Mouse (Mus musculus) MEL (cell line): ENCODE data around the gene Ifitm10. TPM values are rescaled to one million over a fixed set of nuclear protein-coding genes. Genes with fewer than 3 reads are reported as not detected.

Experiments used
- DNase-seq: peaks from one replicate; pipeline ENCODE4 v3.0.0; 2011; ENCODE audit warnings: low read depth, low spot score
- H3K27ac ChIP-seq: 2 replicates; pipeline ENCODE4 v1.5.1; 2012; ENCODE audit warnings: low read depth, mild to moderate bottlenecking, control low read depth, low read length, moderate library complexity; ENCODE audit not compliant: control insufficient read depth
- H3K27me3 ChIP-seq, 2 experiments: fragments of 150-350 bp in 1 of 2; sonication (generic) in 1 of 2; 2 replicates each; pipeline ENCODE4 v1.6.1; 2012; ENCODE audit warnings: low read length in 2 of 2, mild to moderate bottlenecking in 2 of 2, improper control_type of control experiment in 1 of 2, moderate library complexity in 1 of 2; ENCODE audit not compliant: insufficient read depth in 2 of 2, control insufficient read depth in 1 of 2
- H3K36me3 ChIP-seq, 2 experiments: 2 replicates each; pipeline ENCODE4 v1.6.1; 2012 to 2014; ENCODE audit warnings: low read length in 2 of 2, improper control_type of control experiment in 1 of 2, inconsistent platforms in 1 of 2, mild to moderate bottlenecking in 1 of 2; ENCODE audit not compliant: insufficient read depth in 2 of 2, control insufficient read depth in 1 of 2
- H3K4me1 ChIP-seq, 2 experiments: fragments of 150-350 bp in 1 of 2; sonication (generic) in 1 of 2; 2 replicates each; pipeline ENCODE4 v1.6.1; 2012; ENCODE audit warnings: low read length in 2 of 2, improper control_type of control experiment in 1 of 2, mild to moderate bottlenecking in 1 of 2; ENCODE audit not compliant: insufficient read depth in 2 of 2, control insufficient read depth in 1 of 2
- H3K4me3 ChIP-seq, 2 experiments: fragments of 150-350 bp in 1 of 2; sonication (generic) in 1 of 2; 2 replicates each; pipeline ENCODE4 v1.5.1; 2012; ENCODE audit warnings: low read depth in 2 of 2, low read length in 2 of 2, mild to moderate bottlenecking in 2 of 2, moderate library complexity in 2 of 2, control low read depth in 1 of 2, improper control_type of control experiment in 1 of 2; ENCODE audit not compliant: control insufficient read depth in 1 of 2, insufficient read depth in 1 of 2
- H3K79me2 ChIP-seq: 2 replicates; pipeline ENCODE4 v1.6.1; 2012; ENCODE audit warnings: mild to moderate bottlenecking, low read length, moderate library complexity; ENCODE audit not compliant: control insufficient read depth, poor library complexity, insufficient read depth
- H3K9ac ChIP-seq: 2 replicates; pipeline ENCODE4 v1.6.1; 2012; ENCODE audit warnings: low read depth, mild to moderate bottlenecking, control low read depth, low read length, moderate library complexity; ENCODE audit not compliant: control insufficient read depth, poor library complexity, severe bottlenecking
- H3K9me3 ChIP-seq: fragments of 150-350 bp; sonication (generic); replicated peaks from 2 replicates; pipeline ENCODE4 v1.6.1; 2012; ENCODE audit warnings: mild to moderate bottlenecking, low read length, improper control_type of control experiment, moderate library complexity; ENCODE audit not compliant: insufficient read depth
- BHLHE40 ChIP-seq: IDR thresholded peaks from 2 replicates; pipeline ENCODE4 v1.6.1; 2012; ENCODE audit warnings: low read depth, mild to moderate bottlenecking, inconsistent platforms, low read length, improper control_type of control experiment, borderline replicate concordance
- CHD2 ChIP-seq: IDR thresholded peaks from 2 replicates; pipeline ENCODE4 v1.6.1; 2011; ENCODE audit warnings: low read length, improper control_type of control experiment
- CTCF ChIP-seq, 3 experiments: IDR thresholded peaks in 2 of 3; conservative IDR thresholded peaks in 1 of 3; 2 replicates each; pipeline ENCODE4 v1.5.1; 2011 to 2012; ENCODE audit warnings: low read length in 3 of 3, low read depth in 2 of 3, mild to moderate bottlenecking in 2 of 3, improper control_type of control experiment in 1 of 3, inconsistent platforms in 1 of 3, mixed read lengths in 1 of 3, moderate library complexity in 1 of 3; ENCODE audit not compliant: control insufficient read depth in 1 of 3, insufficient read depth in 1 of 3, poor library complexity in 1 of 3, severe bottlenecking in 1 of 3
- EP300 ChIP-seq, 2 experiments: IDR thresholded peaks; 2 replicates each; pipeline ENCODE4 v1.6.1; 2011; ENCODE audit warnings: improper control_type of control experiment in 2 of 2, low read length in 2 of 2, low read depth in 1 of 2, mild to moderate bottlenecking in 1 of 2
- ETS1 ChIP-seq: IDR thresholded peaks from 2 replicates; pipeline ENCODE4 v1.6.1; 2012; ENCODE audit warnings: low read depth, mild to moderate bottlenecking, inconsistent platforms, low read length, improper control_type of control experiment, moderate library complexity
- GABPA ChIP-seq: IDR thresholded peaks from 2 replicates; pipeline ENCODE4 v1.6.1; 2012; ENCODE audit warnings: low read depth, mild to moderate bottlenecking, inconsistent platforms, low read length, improper control_type of control experiment, moderate library complexity
- GATA1 ChIP-seq: IDR thresholded peaks from 2 replicates; pipeline ENCODE4 v1.6.1; 2011; ENCODE audit warnings: low read depth, low read length, improper control_type of control experiment
- MAFK ChIP-seq: IDR thresholded peaks from 2 replicates; pipeline ENCODE4 v1.6.1; 2011; ENCODE audit warnings: low read depth, mild to moderate bottlenecking, low read length, improper control_type of control experiment, borderline replicate concordance
- MAX ChIP-seq: IDR thresholded peaks from 2 replicates; pipeline ENCODE4 v1.6.1; 2011; ENCODE audit warnings: low read length, improper control_type of control experiment
- MAZ ChIP-seq: IDR thresholded peaks from 2 replicates; pipeline ENCODE4 v1.6.1; 2012; ENCODE audit warnings: low read depth, mild to moderate bottlenecking, inconsistent platforms, low read length, improper control_type of control experiment
- MXI1 ChIP-seq: IDR thresholded peaks from 2 replicates; pipeline ENCODE4 v1.6.1; 2011; ENCODE audit warnings: mild to moderate bottlenecking, low read depth, low read length, improper control_type of control experiment
- MYB ChIP-seq: IDR thresholded peaks from 2 replicates; pipeline ENCODE4 v1.6.1; 2011; ENCODE audit warnings: mild to moderate bottlenecking, low read depth, low read length, improper control_type of control experiment
- NRF1 ChIP-seq: IDR thresholded peaks from 2 replicates; pipeline ENCODE4 v1.6.1; 2014; ENCODE audit warnings: low read depth, mild to moderate bottlenecking, inconsistent platforms, low read length, improper control_type of control experiment, moderate library complexity; ENCODE audit not compliant: poor library complexity, insufficient read depth, severe bottlenecking
- POLR2AphosphoS2 ChIP-seq: IDR thresholded peaks from 2 replicates; pipeline ENCODE4 v1.6.1; 2011; ENCODE audit warnings: low read length, improper control_type of control experiment
- SMC3 ChIP-seq: IDR thresholded peaks from 2 replicates; pipeline ENCODE4 v1.6.1; 2011; ENCODE audit warnings: low read depth, low read length, improper control_type of control experiment
- TAL1 ChIP-seq: IDR thresholded peaks from 2 replicates; pipeline ENCODE4 v1.6.1; 2012; ENCODE audit warnings: mild to moderate bottlenecking, inconsistent platforms, low read length, moderate library complexity, mixed read lengths
- TBP ChIP-seq: IDR thresholded peaks from 2 replicates; pipeline ENCODE4 v1.8.0; 2011; ENCODE audit warnings: low read depth, low read length, improper control_type of control experiment
- USF1 ChIP-seq: IDR thresholded peaks from 2 replicates; pipeline ENCODE4 v1.6.1; 2014; ENCODE audit warnings: low read depth, mild to moderate bottlenecking, inconsistent platforms, low read length, improper control_type of control experiment, moderate library complexity
- ZC3H11A ChIP-seq: IDR thresholded peaks from 2 replicates; pipeline ENCODE4 v1.6.1; 2012; ENCODE audit warnings: low read depth, mild to moderate bottlenecking, inconsistent platforms, low read length, improper control_type of control experiment
- polyA plus RNA-seq, 2 experiments: library from polyadenylated mRNA; stranded (reverse) in 1 of 2; unstranded in 1 of 2; fragments of >175 nt in 1 of 2; fragments of >200 nt in 1 of 2; gene quantifications; 2 replicates each; pipeline versions ENCODE4 v1.2.1 to v1.2.4; 2012; ENCODE audit warnings: low replicate concordance in 2 of 2, low read depth in 1 of 2; ENCODE audit not compliant: insufficient read length in 2 of 2, insufficient read depth in 1 of 2, missing spikeins in 1 of 2
- total RNA-seq: library from RNA; depleted of rRNA; stranded (reverse); fragments of 300-350 nt; gene quantifications from 2 replicates; pipeline ENCODE4 v1.2.3, GENCODE M21; 2012

Gene Ifitm10
- total and polyA plus RNA-seq, 3 experiments: 0.21 TPM; not detected in 2

DNA sequence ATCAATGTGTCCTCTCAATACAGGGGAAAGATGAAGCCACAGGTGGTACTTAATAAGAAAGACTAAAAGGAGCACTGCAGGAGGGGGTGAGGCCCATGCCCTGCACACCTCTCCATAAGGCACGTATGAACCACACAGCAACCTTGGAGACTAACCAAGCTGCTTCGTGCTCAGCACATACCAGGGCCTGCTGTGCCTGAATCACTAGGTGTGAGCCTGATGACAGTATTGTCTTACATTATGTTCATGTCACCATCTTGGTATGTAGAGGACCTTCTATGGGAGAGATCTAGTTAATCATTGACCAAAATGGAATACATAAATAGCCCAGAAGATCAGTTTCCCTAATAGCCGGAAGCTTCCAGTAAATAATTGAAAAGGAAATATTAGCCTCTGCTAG is 36.0 kb upstream of the Ifitm10 start:
- no peak overlapping the region for H3K27ac ChIP-seq

DNA sequence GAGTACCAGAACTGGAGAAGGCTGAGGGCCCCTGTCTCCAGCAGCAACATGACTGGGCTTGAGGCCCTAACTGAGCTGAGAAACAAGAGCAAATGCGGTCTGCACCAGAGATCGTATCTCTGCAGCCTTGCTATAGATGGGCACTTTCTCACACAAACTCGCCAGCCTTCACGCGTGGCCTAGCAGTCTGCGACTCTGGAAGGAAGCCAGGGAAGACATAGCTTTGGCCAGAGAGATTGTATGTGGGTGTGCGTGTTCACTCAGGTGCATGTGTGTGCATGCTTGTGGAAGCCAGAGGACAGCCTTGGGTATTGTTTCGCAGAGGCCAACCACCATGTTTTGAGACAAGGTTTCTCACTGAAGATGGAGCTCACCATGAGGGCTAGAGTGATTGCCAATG is 35.1 kb upstream of the Ifitm10 start:
- H3K27me3 ChIP-seq: no peaks in the 10 kb centered on the region
- H3K4me1 ChIP-seq: peaks cover 2 to 17% of the 10 kb centered on the region in 2 experiments; a peak in 3 of 4 replicates
- no peaks in the 10 kb centered on the region for H3K79me2 ChIP-seq
- H3K9me3 ChIP-seq: no peaks in the 10 kb centered on the region
- TF ChIP-seq ETS1: no peak
- TF ChIP-seq MAFK: no peak
- no peak for TF ChIP-seq POLR2AphosphoS2
- no peak for TF ChIP-seq EP300 (IDR thresholded peaks at IDR 0.05; ENCODE audit: low read depth in 1 of 2, low read length in 2 of 2)
- no peak for TF ChIP-seq MYB
- no peak for TF ChIP-seq USF1
- no peak for TF ChIP-seq GATA1
- no peak for TF ChIP-seq BHLHE40
- no peak for TF ChIP-seq CTCF (IDR thresholded peaks at IDR 0.05 in 2 of 3, conservative IDR thresholded peaks at IDR 0.05 in 1 of 3; ENCODE audit: control insufficient read depth in 1 of 3, insufficient read depth in 1 of 3, low read depth in 2 of 3, low read length in 3 of 3, poor library complexity in 1 of 3, severe bottlenecking in 1 of 3)
- TF ChIP-seq SMC3: no peak
- no peak for TF ChIP-seq MXI1
- TF ChIP-seq TAL1: no peak
- no peak for TF ChIP-seq GABPA
- no peak for TF ChIP-seq TBP
- no peak for TF ChIP-seq MAX
- no peak for TF ChIP-seq CHD2
- TF ChIP-seq MAZ: no peak
- DNase-seq: no peak
- H3K9ac ChIP-seq: no peak overlapping the region
- no peak overlapping the region for H3K27ac ChIP-seq
- H3K36me3 ChIP-seq: peaks cover 0 to 6% of the 10 kb centered on the region in 2 experiments; a peak in 2 of 4 replicates
- no peak overlapping the region for H3K4me3 ChIP-seq

More for the DNA sequence above, 36.0 kb upstream of the Ifitm10 start:
- H3K36me3 ChIP-seq: 0 out of 4 replicates have a peak, but pooled peaks cover 0 to 2% of the 10 kb centered on the region in 2 experiments
- H3K9me3 ChIP-seq: no peaks in the 10 kb centered on the region
- no peak overlapping the region for H3K4me3 ChIP-seq
- no peak for DNase-seq
- H3K4me1 ChIP-seq: peaks cover 0 to 11% of the 10 kb centered on the region in 2 experiments; a peak in 1 of 4 replicates
- H3K79me2 ChIP-seq: no peaks in the 10 kb centered on the region
- no peak overlapping the region for H3K9ac ChIP-seq
- H3K27me3 ChIP-seq: no peaks in the 10 kb centered on the region
- TF ChIP-seq NRF1 (no peak), GATA1 (no peak), MAX (no peak), ZC3H11A (no peak)
